Mouse (Mus musculus) forebrain, embryonic 13.5 days (tissue): ENCODE results near the gene Ivns1abp. TPM values are rescaled to one million over a fixed set of nuclear protein-coding genes. Genes with fewer than 3 reads are reported as not detected.
"Not testable (repeated sequence)": the region's sequence is repeated elsewhere in the genome, so short reads cannot be mapped to it uniquely, and the experiment has no call there.

ENCODE experiments used
- ATAC-seq: fragments of 200-750 bp; cut with Nextera tagmentation; 2 replicates; pipeline ENCODE4 v1.8.0; 2017
- H3K27ac ChIP-seq: fragments of 300-500 bp; sonication (generic); 2 replicates; pipeline ENCODE4 v1.5.1; 2015; ENCODE audit warnings: inconsistent platforms, mild to moderate bottlenecking, moderate library complexity
- H3K27me3 ChIP-seq: fragments of 300-500 bp; sonication (generic); 2 replicates; pipeline ENCODE4 v1.6.1; 2015; ENCODE audit warnings: mild to moderate bottlenecking, inconsistent platforms
- H3K36me3 ChIP-seq: fragments of 300-500 bp; sonication (generic); 2 replicates; pipeline ENCODE4 v1.6.1; 2015; ENCODE audit warnings: mild to moderate bottlenecking, inconsistent platforms; ENCODE audit not compliant: poor library complexity, severe bottlenecking
- H3K4me1 ChIP-seq: fragments of 300-500 bp; sonication (generic); 2 replicates; pipeline ENCODE4 v1.6.1; 2015; ENCODE audit warnings: inconsistent platforms
- H3K4me2 ChIP-seq: fragments of 300-500 bp; sonication (generic); 2 replicates; pipeline ENCODE4 v1.6.1; 2015; ENCODE audit warnings: inconsistent platforms, mild to moderate bottlenecking, moderate library complexity
- H3K4me3 ChIP-seq: fragments of 300-500 bp; sonication (generic); 2 replicates; pipeline ENCODE4 v1.5.1; 2015; ENCODE audit warnings: mild to moderate bottlenecking, inconsistent platforms
- H3K9ac ChIP-seq: fragments of 300-500 bp; sonication (generic); 2 replicates; pipeline ENCODE4 v1.6.1; 2015; ENCODE audit warnings: mild to moderate bottlenecking, inconsistent platforms
- H3K9me3 ChIP-seq: fragments of 300-500 bp; sonication (generic); replicated peaks from 2 replicates; pipeline ENCODE4 v1.6.1; 2016; ENCODE audit warnings: inconsistent platforms
- WGBS: fragments of 180-500 bp; shearing (Covaris S2); methylation state at CpG from one replicate; pipeline ENCODE4 v1.1.7; 2015; 5-methylcytosine and 5-hydroxymethylcytosine counted together
- polyA plus RNA-seq: library from polyadenylated mRNA; unstranded; fragments of >200 nt; fragmentation: Nextera tagmentation; extraction: Ambion mirVana; gene quantifications from 2 replicates; pipeline ENCODE4 v1.2.1, GENCODE M21; 2015

Ivns1abp gene
- polyA plus RNA-seq, 1 experiment from 2014 or later = 364 TPM

DNA sequence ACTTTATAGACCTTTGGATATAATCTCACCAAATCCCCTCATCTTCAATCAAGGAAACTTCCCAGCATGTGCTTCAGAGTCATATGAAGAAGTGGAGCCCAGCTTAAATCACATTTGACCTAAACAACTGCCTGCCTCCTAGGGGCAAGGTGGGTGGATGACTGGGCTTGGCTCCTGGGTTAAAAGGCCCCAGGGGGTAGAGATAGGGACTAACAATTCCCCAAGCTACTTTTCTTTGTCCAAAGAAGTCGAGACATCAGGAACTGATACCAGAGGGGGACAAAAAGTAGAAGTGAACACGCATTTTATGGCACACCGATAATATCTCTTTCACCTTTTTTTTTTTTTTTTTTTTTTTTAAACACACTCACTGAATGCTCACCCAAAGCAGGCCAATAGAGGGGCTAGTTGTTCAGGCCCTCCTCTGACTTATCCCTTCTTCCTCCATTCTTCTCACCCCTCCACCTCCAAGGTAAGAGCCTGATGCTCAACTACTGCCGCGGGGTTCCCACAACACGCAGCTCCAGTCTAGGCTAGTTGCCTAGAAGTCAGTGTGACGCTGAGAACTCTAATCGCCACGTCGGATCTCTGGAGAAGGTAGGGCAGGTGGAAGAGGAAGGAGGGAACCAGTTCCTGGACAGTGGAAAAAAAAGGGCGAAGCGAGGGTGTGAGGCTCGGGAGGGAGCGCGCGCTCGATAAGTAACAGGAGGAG is 550 bp upstream of the Ivns1abp start:
- no peaks in the 10 kb centered on the region for H3K27me3 ChIP-seq
- ATAC-seq = no peak; the same call in 1 of the 2 replicates
- peaks cover 36% of the 10 kb centered on the region for H3K4me1 ChIP-seq
- peak overlapping the region; percentile 95 for H3K9ac ChIP-seq
- peak overlapping the region; percentile 67 for H3K4me2 ChIP-seq
- H3K4me3 ChIP-seq = peak overlapping the region; percentile 87
- H3K27ac ChIP-seq = peak overlapping the region; percentile 96; the same call in 1 of the 2 replicates
- under 1% methylated on average over 17 of the region's 17 CpGs for WGBS
- H3K36me3 ChIP-seq = no peaks in the 10 kb centered on the region
- no peaks in the 10 kb centered on the region for H3K9me3 ChIP-seq

DNA sequence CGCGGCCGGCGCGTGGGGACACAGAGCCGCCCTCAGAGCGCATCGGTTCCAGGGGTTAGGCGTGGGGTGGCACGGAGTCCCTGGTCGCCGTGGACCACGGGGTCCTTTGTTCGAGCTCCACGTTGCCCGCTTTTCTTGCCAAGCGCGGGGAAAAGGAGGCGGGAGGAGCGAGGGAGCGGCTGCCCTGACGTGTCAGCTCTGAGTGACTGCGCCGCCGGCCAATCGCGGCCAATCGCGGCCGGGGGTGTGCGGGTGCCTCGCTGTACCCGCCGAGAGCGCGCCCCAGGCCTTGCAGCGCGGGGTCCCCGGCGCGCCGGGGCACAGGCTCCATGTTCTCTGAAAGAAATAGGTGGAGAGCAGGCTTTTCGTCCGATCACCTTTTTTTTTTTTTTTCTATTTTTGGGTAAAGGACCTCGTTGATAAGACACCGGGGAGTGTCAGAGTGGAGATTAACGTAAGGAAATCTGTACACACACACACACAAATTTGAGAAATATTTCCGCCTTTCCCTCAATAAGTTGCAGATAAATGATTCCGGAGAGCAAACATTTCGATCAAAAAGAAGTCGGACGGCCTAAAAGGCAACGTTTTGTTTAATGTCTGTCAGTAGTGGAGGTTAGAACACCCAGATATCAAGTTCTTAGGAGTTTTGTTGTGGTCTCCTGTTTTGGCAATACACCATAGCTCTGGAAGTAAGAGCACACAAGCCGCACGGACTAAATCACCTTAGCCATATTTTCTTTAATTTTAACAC is 1.0 kb downstream of the Ivns1abp start:
- peaks cover 7% of the 10 kb centered on the region; the same call in 1 of the 2 replicates for H3K36me3 ChIP-seq
- H3K4me2 ChIP-seq = peak overlapping the region; percentile 67
- ATAC-seq = peak; percentile 88
- WGBS = under 1% methylated on average over 55 of the region's 55 CpGs
- H3K4me3 ChIP-seq = peak overlapping the region; percentile 87
- no peaks in the 10 kb centered on the region for H3K27me3 ChIP-seq
- H3K27ac ChIP-seq = peak overlapping the region; percentile 96
- H3K4me1 ChIP-seq = peaks cover 42% of the 10 kb centered on the region
- peak overlapping the region; percentile 95 for H3K9ac ChIP-seq
- H3K9me3 ChIP-seq = no peaks in the 10 kb centered on the region

DNA sequence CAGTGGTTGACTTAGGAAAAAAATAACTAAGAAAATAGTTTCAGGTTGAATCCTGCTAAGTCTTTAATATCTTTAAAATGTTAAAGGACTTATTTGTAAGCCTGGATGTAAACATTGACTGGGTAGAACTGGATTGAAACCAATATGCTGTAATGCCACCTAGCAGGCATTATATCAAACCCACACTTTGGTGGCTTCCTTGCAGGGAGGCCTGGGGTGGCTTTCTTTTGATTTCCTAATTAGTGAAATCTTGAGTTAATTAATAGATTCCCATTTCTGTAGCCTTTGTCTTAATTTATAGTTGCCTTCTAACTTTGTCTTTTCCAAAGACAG is 1.6 kb downstream of the Ivns1abp start:
- ATAC-seq = no peak
- H3K27me3 ChIP-seq = no peaks in the 10 kb centered on the region
- peaks cover 42% of the 10 kb centered on the region for H3K4me1 ChIP-seq
- H3K4me2 ChIP-seq = peak overlapping the region; percentile 67
- H3K9me3 ChIP-seq = no peaks in the 10 kb centered on the region
- no peak overlapping the region for H3K27ac ChIP-seq
- H3K9ac ChIP-seq = peak overlapping the region; percentile 95
- H3K4me3 ChIP-seq = peak overlapping the region; percentile 87
- peaks cover 13% of the 10 kb centered on the region for H3K36me3 ChIP-seq

DNA sequence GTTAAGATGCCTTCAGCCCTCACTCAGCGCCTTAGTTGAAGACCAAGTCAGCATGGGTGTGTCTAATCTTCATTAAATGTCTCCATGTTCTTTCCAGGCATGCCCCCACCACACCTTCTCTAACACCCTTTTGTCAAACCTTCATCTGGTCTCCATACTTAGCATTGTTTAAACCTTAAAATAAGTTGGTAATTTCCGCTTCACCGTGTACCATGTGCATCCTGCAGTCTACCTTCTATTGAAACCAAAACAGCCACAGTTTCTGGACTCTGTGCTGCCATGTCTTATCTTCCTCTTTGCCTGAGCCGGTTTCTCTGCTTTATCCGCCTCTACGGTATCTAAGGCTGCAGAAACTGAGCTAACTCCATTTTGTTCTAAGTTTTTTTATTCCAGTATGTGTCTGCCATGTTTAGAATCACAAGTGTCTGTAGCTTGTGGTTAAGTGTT is 2.4 kb downstream of the Ivns1abp start:
- peaks cover 42% of the 10 kb centered on the region for H3K4me1 ChIP-seq
- no peak for ATAC-seq
- WGBS = 48% methylated on average over 6 of the region's 6 CpGs
- peak overlapping the region; percentile 95 for H3K9ac ChIP-seq
- peaks cover 21% of the 10 kb centered on the region for H3K36me3 ChIP-seq
- H3K27ac ChIP-seq = no peak overlapping the region
- H3K4me2 ChIP-seq = peak overlapping the region; percentile 67
- peak overlapping the region; percentile 87 for H3K4me3 ChIP-seq
- H3K9me3 ChIP-seq = no peaks in the 10 kb centered on the region
- no peaks in the 10 kb centered on the region for H3K27me3 ChIP-seq

DNA sequence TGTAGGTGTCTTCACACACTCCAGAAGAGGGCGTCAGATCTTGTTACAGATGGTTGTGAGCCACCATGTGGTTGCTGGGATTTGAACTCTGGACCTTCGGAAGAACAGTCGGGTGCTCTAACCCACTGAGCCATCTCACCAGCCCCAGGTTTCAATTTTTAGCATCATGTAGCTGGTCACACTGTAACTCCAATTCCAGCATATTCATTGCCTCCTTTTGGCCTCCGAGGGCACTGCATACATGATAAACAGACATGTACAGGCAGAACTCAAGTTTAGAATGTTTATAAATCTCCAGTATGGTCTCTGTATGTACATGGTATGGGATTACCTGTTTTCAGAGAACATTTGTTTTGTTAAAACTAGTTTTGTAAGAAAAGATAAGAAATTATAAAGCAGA is 4.0 kb downstream of the Ivns1abp start:
- ATAC-seq, H3K9me3 ChIP-seq, H3K27ac ChIP-seq, H3K9ac ChIP-seq, H3K4me3 ChIP-seq, H3K27me3 ChIP-seq: not testable (repeated sequence)
- WGBS = 67% methylated on average over 4 of the region's 4 CpGs
- peak overlapping the region; percentile 27; the same call in 1 of the 2 replicates for H3K4me2 ChIP-seq
- H3K36me3 ChIP-seq = peaks cover 37% of the 10 kb centered on the region
- H3K4me1 ChIP-seq = peaks cover 35% of the 10 kb centered on the region

DNA sequence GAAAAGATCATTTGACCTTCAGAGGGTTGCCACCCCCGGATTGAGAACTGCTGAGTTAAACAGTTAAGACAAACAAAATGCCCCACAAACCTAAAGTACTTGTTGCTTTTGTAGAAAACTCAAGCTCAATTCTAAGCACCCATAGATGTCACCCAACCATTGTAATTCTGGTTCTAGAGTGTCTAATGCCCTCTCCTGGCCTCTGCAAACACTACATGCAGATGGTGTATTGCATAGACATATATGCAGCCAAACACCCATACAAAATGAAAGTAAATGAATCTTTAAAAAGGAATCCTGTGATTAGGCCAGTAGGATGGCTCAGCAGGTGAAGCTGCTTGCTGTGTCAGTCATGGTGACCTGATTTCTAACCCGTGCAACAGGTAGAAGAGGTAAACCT is 8.6 kb downstream of the Ivns1abp start:
- Histone ChIP-seq H3K36me3 (peaks cover 78% of the 10 kb centered on the region), H3K4me3 (no peak overlapping the region), H3K27me3 (no peaks in the 10 kb centered on the region), H3K4me1 (peaks cover 13% of the 10 kb centered on the region), H3K4me2 (no peak overlapping the region), H3K9me3 (no peaks in the 10 kb centered on the region), H3K9ac (no peak overlapping the region), H3K27ac (no peak overlapping the region)
- ATAC-seq = no peak
- 87% methylated on average over 2 of the region's 2 CpGs for WGBS

DNA sequence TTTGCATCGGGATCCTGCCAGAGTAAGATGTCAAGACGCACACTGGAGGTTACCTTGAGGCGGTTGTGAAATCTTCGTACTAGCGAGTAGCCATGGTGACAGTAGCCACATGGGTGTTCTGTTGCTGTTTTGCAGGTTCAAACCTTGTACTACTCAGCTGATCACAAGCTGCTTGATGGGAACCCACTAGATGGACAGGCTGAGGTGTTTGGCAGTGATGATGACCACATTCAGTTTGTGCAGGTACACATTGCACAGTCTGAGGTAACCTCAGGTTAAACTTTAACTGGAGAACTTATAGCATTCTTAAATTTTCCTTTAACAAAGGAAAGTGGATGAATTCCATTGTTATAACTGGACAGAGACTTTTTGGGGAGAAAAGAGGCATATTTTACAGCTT is 11.7 kb downstream of the Ivns1abp start:
- Histone ChIP-seq H3K27me3 (no peaks in the 10 kb centered on the region), H3K4me3 (no peak overlapping the region), H3K9me3 (no peaks in the 10 kb centered on the region), H3K9ac (no peak overlapping the region), H3K27ac (no peak overlapping the region), H3K4me2 (no peak overlapping the region), H3K36me3 (peaks cover 95% of the 10 kb centered on the region), H3K4me1 (no peaks in the 10 kb centered on the region)
- 95% methylated on average over 5 of the region's 5 CpGs for WGBS
- no peak for ATAC-seq

DNA sequence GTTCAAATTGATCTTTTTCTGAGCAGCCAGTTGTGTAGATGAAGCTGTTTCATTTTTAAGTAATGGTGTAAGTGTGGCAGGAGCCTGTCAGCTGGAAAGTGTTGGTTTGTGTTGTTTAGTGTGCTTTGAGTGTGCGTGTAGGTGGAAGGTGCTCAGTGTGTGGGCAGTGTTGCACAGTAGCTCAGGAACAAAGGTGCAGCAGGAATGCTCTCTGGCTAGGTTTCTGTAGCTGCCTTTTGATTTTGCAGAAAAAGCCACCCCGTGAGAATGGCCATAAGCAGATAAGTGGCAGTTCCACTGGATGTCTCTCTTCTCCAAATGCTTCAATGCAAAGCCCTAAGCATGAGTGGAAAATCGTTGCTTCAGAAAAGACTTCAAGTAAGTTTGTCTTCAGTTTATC is 15.1 kb downstream of the Ivns1abp start:
- H3K27ac ChIP-seq = no peak overlapping the region
- 91% methylated on average over 3 of the region's 3 CpGs for WGBS
- H3K9ac ChIP-seq = no peak overlapping the region
- no peaks in the 10 kb centered on the region for H3K9me3 ChIP-seq
- no peaks in the 10 kb centered on the region for H3K4me1 ChIP-seq
- ATAC-seq = no peak
- no peak overlapping the region for H3K4me2 ChIP-seq
- H3K4me3 ChIP-seq = no peak overlapping the region
- no peaks in the 10 kb centered on the region for H3K27me3 ChIP-seq
- peaks cover 93% of the 10 kb centered on the region for H3K36me3 ChIP-seq

DNA sequence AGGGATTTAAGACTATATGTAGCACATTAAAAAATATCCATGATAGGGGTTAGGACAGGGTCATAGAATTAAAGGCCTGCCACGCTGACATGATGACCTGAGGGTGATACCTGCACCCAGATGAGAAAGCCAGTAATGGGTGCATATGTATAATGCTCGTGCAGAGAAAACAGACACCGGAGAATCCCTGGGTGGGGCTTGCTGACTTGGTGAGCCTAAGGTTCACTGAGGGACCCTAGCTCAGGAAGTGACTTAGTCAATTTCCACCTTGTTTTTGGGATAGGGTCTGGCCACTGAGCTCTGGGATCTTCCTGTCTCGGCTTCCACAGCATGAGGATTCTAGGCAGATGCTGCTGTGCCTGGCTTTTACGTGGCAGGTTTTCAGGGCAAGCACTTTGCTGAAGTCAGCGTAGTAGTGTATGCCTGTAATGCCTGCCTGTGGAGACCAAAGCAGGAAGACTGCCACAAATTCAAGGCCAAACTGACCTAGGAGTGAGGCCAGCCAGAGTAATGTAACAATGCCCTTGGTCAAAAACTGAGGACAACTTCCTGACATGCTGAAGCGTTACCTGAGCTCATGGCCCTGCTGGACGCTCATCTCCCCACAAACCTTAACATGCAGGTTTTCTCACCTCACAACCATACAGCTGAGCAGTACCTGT is 22.8 kb downstream of the Ivns1abp start:
- ATAC-seq = no peak
- peaks cover 83% of the 10 kb centered on the region for H3K36me3 ChIP-seq
- no peaks in the 10 kb centered on the region for H3K27me3 ChIP-seq
- WGBS = 91% methylated on average over 8 of the region's 8 CpGs
- no peak overlapping the region for H3K4me3 ChIP-seq
- no peaks in the 10 kb centered on the region for H3K9me3 ChIP-seq
- no peak overlapping the region for H3K9ac ChIP-seq
- no peak overlapping the region for H3K4me2 ChIP-seq
- no peaks in the 10 kb centered on the region for H3K4me1 ChIP-seq
- H3K27ac ChIP-seq = no peak overlapping the region

DNA sequence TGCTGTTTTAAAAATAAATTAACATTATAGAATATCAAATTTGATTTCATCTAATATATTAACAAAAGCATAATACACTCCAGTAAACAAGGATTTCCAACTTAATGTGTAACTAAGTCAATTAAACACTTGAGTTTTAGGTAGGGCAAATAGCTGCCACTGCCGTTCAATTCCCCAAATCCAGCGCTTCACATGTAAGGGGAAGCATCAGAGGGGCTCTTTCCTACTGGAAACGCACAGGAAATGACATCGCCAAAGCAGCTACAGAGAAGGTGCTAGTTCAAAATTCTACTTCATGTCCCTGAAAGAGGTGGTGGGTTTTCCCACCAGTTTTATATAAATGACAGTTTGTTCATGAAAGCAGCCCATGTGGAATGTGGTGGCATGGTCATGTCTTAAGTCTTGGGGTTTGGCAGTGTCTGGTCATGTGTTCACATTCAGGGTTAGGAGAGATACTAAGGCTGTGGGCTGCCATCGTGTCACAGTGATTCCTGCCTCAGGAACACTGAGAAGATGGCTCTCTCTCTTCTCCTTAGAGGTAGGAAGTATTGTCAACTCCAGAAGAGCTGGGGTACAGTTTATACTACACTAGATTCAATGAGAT is 23.5 kb downstream of the Ivns1abp start:
- 91% methylated on average over 5 of the region's 5 CpGs for WGBS
- Histone ChIP-seq H3K36me3 (peaks cover 76% of the 10 kb centered on the region), H3K9me3 (no peaks in the 10 kb centered on the region), H3K27me3 (no peaks in the 10 kb centered on the region), H3K27ac (no peak overlapping the region), H3K4me1 (no peaks in the 10 kb centered on the region), H3K4me3 (no peak overlapping the region), H3K9ac (no peak overlapping the region), H3K4me2 (no peak overlapping the region)
- no peak for ATAC-seq

DNA sequence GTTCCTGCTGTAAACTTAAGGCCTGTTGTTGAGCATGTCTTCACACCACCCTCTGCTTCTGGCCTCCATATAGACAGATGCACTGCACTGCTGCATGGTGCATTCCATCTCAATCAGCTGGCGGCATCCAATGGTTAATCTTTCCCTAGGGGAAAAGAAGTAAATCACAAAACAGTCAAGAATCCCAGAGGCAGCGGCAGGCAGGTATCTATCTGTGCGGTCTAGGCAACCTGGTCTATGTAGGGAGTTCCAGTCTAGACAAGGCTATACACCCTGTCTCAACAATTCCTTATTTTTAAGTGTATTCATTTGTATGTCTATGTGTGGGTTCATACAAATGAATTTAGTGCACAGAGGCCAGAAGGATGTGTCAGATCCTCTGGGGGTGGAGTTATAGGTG is 24.2 kb downstream of the Ivns1abp start:
- 94% methylated on average over 3 of the region's 3 CpGs for WGBS
- no peaks in the 10 kb centered on the region for H3K4me1 ChIP-seq
- H3K36me3 ChIP-seq = peaks cover 69% of the 10 kb centered on the region
- no peak overlapping the region for H3K9ac ChIP-seq
- no peak for ATAC-seq
- no peak overlapping the region for H3K4me2 ChIP-seq
- no peaks in the 10 kb centered on the region for H3K27me3 ChIP-seq
- no peak overlapping the region for H3K27ac ChIP-seq
- no peak overlapping the region for H3K4me3 ChIP-seq
- no peaks in the 10 kb centered on the region for H3K9me3 ChIP-seq

DNA sequence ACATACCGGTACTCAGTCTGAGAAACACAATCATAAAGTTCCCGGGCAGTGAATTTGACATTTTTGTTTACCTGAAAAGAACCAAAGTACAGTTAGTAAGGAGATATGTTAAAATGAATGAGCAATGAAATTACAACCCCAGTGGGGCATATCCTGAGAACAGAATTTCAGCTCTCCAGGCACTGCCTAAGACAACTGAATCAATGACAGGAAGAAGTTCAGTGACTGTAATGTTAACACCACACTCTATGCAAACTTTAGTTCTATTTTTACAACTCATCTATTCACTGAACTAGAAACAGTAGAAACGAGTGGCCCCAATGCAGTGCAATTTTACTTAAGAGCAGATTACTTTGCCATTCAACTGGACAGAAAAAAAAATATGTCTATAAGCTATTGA is 26.3 kb downstream of the Ivns1abp start:
- H3K9me3 ChIP-seq = no peaks in the 10 kb centered on the region
- no peaks in the 10 kb centered on the region for H3K27me3 ChIP-seq
- H3K4me1 ChIP-seq = no peaks in the 10 kb centered on the region
- 88% methylated on average over 3 of the region's 3 CpGs for WGBS
- H3K9ac ChIP-seq = no peak overlapping the region
- H3K4me2 ChIP-seq = no peak overlapping the region
- H3K36me3 ChIP-seq = peaks cover 48% of the 10 kb centered on the region
- no peak for ATAC-seq
- H3K4me3 ChIP-seq = no peak overlapping the region
- no peak overlapping the region for H3K27ac ChIP-seq
